Mouse (Mus musculus) megakaryocyte-erythroid progenitor cell, adult 5 weeks (primary cell): Measurements from ENCODE around the gene 2810408A11Rik. TPM values are rescaled to one million over a fixed set of nuclear protein-coding genes. Genes with fewer than 3 reads are reported as not detected.

Experiments used
- polyA plus RNA-seq: library from polyadenylated mRNA; stranded (reverse); fragments of >175 nt; gene quantifications from 2 replicates; pipeline ENCODE4 v1.2.3, GENCODE M21; 2012

Gene 2810408A11Rik
- polyA plus RNA-seq = 1.7 and 2.8 TPM in 2 replicates

GRCm38 (mm10) chr11:69900471-69901405, at the start of gene 2810408A11Rik, which contains the start of gene Neurl4:
Gene 2810408A11Rik, minus strand, starts transcription at chr11:69900987.
Gene Neurl4, plus strand, starts transcription at chr11:69901072.

GRCm38 (mm10) chr11:69948066-69948762, 47.4 kb upstream of the 2810408A11Rik start, which contains the start of gene Slc2a4:
Gene Slc2a4, minus strand, starts transcription at chr11:69948188.

DNA sequence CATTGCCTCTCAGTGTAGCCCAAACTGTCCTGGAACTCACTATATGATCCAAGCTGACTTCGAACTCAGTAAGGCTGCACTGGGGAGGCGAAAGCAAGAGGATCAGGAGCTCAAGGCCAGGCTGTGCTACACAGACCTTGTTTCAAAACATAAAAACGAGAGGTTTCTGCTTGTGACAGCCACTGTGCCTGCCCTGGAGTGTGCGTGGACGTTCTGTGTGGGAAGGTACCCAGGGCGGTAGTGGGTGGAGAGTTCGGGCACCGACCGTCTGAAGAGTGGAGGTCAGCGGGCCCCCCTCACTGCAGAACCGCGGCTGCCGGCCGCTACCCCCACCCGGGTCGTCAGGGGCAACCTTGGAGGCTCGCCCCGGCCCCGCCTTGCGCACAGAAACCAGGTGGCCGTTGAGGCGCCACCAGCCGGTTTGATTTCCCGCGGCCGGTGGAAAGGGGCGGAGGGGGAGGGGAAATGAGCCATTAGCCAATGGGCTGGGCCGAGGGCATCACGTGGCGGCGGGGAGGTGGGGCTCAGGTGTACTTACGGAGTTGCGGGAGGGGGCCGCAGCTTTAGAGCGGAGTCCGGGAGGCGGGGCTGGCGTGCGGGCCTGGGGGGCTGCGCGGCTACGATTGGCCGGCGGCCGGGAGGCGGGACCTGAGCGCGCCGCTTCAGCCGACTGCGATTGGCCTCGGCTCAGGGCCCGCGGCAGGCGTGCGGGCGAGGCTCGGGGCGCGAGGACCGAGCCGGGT, 34.5 kb upstream of the 2810408A11Rik start, which contains the start of gene Ybx2:
TSS of gene Ybx2 (plus strand) at position 660 of the 743 bp plus-strand sequence.

DNA sequence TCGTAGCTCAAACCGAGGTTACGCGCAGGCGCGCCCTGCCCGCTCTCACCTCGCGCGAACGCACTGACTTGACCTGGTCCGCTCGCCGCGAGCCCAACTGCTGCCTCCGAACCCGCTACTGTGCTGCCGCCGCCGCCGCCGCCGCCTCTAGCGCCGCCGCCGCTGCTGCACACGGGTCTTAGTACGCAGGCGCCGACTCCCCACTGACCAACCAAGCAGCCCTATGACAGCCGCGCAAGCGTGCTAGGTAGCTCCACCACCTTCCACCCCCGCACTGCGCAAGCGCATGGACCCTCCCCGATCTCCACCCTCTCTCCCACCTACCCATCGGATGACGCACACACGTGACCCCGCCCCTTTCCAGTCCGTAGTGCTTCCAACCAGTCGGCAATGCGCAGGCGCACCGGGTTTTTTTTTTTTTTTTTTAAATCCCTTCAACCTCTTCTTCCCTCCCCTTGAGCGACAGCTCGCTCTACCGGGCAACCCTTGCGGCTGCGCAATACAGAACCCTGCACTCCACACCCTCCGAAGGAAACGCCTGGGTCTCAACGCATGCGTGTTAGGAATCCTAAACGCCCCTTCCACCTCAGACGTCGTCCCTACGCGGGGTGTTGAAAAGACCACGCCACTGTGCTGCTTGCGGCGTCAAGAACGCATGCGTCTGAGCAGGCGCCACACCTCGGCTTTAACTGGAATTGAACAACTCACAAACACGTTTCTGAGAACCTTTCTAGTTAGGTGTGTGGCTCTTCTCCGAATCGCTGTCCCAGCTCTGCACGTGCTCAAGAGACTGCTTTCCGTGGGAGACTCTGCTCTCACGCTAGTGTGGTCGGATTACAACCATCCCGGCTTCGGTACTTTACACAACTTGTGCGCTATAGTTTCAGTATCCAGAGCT, 20.6 kb upstream of the 2810408A11Rik start, which contains the start of gene Eif5a:
TSS of gene Eif5a (minus strand) at position 845 of the 898 bp plus-strand sequence.

DNA sequence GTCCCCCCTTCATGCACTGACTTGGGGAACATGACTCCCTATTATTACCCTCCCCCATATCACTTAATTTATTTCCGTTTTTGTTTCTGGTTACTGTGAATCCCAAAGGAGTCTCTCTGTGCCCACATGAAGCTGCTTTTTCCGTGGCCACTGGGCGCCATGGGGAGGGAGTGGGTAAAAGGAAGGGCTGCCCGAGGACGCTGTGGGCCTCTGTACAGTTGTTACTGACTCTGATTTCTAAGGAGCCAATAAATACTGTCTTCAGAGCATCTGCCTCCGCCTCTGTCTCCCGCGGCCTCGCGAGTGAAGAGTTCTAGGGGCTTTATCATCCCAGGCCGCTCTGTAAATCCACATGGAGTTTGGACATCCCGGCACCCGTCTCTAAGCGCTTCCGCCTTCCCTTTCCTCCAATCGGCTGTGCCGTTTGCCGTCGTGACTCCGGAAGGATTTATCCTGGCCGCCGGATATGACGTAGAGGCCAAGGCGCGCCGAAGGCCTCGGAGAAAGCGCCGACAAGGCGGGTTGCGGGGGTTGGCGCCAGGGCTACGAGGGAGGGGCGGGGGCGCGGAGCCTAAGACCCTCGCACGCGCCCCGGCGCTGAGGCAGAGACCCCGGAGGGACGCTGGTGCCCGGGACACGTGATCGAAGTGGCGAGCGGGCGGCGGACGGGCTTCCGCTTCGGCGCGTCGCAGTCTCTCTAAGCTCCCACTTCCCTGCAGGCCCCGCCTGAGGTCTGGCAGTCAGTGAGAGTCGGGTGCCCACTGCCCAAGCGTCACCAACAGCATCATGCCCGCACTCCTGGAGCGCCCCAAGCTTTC, 13.0 kb upstream of the 2810408A11Rik start, which contains the start of gene Gps2:
TSS of gene Gps2 (plus strand) at position 335 of the 818 bp plus-strand sequence.

GRCm38 (mm10) chr11:69895291-69895690, 5.5 kb downstream of the 2810408A11Rik start, which contains the start of gene Acap1:
Gene Acap1, minus strand, starts transcription at chr11:69895539.

GRCm38 (mm10) chr11:69880853-69881603, 19.8 kb downstream of the 2810408A11Rik start, which contains the start of gene Kctd11:
Gene Kctd11, minus strand, starts transcription at chr11:69881406.

DNA sequence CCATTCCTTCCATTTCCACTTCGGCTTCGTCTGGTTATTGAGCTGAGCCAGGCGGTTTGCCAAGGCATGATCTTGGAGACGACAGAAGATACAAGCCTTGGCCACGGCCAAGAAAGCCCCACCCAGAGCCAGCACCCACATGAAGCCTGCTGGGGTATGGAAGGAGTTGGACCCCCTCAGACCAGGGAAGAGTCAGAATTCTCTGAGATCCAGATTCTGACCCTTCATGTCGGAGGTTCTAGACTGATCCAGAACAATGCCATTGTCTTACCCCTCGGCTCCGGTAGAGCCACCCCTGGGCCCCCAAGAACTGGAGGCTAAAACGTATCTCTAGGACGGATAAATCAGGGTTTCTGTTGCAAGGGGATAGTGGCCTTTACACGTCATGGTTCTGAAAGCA, 22.9 kb downstream of the 2810408A11Rik start, which contains the start of gene Tmem95:
TSS of gene Tmem95 (minus strand) at position 141 of the 400 bp plus-strand sequence.

GRCm38 (mm10) chr11:69858113-69858998, 42.4 kb downstream of the 2810408A11Rik start, which contains the start of gene Tnk1:
Gene Tnk1, minus strand, starts transcription at chr11:69858730.

Other genes starting within 250 kb of the 2810408A11Rik start
- 0.48 and 1.3 TPM in 2 replicates for gene Sox15, start 245.7 kb downstream of the 2810408A11Rik start, polyA plus RNA-seq
- 34.6 and 45.3 TPM in 2 replicates for gene Mpdu1, start 238.3 kb downstream of the 2810408A11Rik start, polyA plus RNA-seq
- gene Cd68, start 234.8 kb downstream of the 2810408A11Rik start, polyA plus RNA-seq = 27.8 and 36.3 TPM in 2 replicates
- 275 and 277 TPM in 2 replicates for gene Eif4a1, start 228.6 kb downstream of the 2810408A11Rik start, polyA plus RNA-seq
- 103 and 104 TPM in 2 replicates for gene Senp3, start 218.9 kb downstream of the 2810408A11Rik start, polyA plus RNA-seq
- gene Tnfsf13, start 215.2 kb downstream of the 2810408A11Rik start, polyA plus RNA-seq = 11.4 TPM in 2 replicates
- gene Tnfsf12, start 205.1 kb downstream of the 2810408A11Rik start, polyA plus RNA-seq = 7.9 and 10.0 TPM in 2 replicates
- gene Tnfsfm13, start 204.9 kb downstream of the 2810408A11Rik start, polyA plus RNA-seq = 2.5 and 3.6 TPM in 2 replicates
- gene Polr2a, start 142.3 kb downstream of the 2810408A11Rik start, polyA plus RNA-seq = 82.4 and 83.8 TPM in 2 replicates
- gene Slc35g3, start 139.0 kb downstream of the 2810408A11Rik start, polyA plus RNA-seq = not detected in 2 replicates
- gene Zbtb4, start 135.1 kb downstream of the 2810408A11Rik start, polyA plus RNA-seq = 3.7 and 6.1 TPM in 2 replicates
- gene Chrnb1, start 105.0 kb downstream of the 2810408A11Rik start, polyA plus RNA-seq = 1.1 and 1.2 TPM in 2 replicates
- gene Fgf11, start 99.1 kb downstream of the 2810408A11Rik start, polyA plus RNA-seq = 1.1 and 1.4 TPM in 2 replicates
- gene Tmem102, start 95.4 kb downstream of the 2810408A11Rik start, polyA plus RNA-seq = 0.03 TPM in 1 of 2 replicates, not detected in the other
- not detected in 2 replicates for gene Gm39566, start 85.7 kb downstream of the 2810408A11Rik start, polyA plus RNA-seq
- gene Spem2, start 82.5 kb downstream of the 2810408A11Rik start, polyA plus RNA-seq = not detected in 2 replicates
- 0.11 TPM in 1 of 2 replicates, not detected in the other for gene Spem1, start 78.8 kb downstream of the 2810408A11Rik start, polyA plus RNA-seq
- 40.3 and 57.2 TPM in 2 replicates for gene Nlgn2, start 63.2 kb downstream of the 2810408A11Rik start, polyA plus RNA-seq
- 437 and 678 TPM in 2 replicates for gene Tmem256, start 62.5 kb downstream of the 2810408A11Rik start, polyA plus RNA-seq
- 149 and 165 TPM in 2 replicates for gene Plscr3, start 54.6 kb downstream of the 2810408A11Rik start, polyA plus RNA-seq
- 0.27 and 0.99 TPM in 2 replicates for gene Tnk1, start 42.3 kb downstream of the 2810408A11Rik start, polyA plus RNA-seq
- not detected in 2 replicates for gene Tmem95, start 23.0 kb downstream of the 2810408A11Rik start, polyA plus RNA-seq
- 1.2 and 1.7 TPM in 2 replicates for gene Kctd11, start 19.6 kb downstream of the 2810408A11Rik start, polyA plus RNA-seq
- 138 and 178 TPM in 2 replicates for gene Acap1, start 5.4 kb downstream of the 2810408A11Rik start, polyA plus RNA-seq
- 79.1 and 86.6 TPM in 2 replicates for gene Neurl4, start 85 bp upstream of the 2810408A11Rik start, polyA plus RNA-seq
- 173 and 210 TPM in 2 replicates for gene Gps2, start 12.9 kb upstream of the 2810408A11Rik start, polyA plus RNA-seq
- gene Eif5a, start 21.0 kb upstream of the 2810408A11Rik start, polyA plus RNA-seq = 2,243 and 2,337 TPM in 2 replicates
- 1.3 and 1.6 TPM in 2 replicates for gene Ybx2, start 34.8 kb upstream of the 2810408A11Rik start, polyA plus RNA-seq
- gene Slc2a4, start 47.2 kb upstream of the 2810408A11Rik start, polyA plus RNA-seq = 0.54 and 1.5 TPM in 2 replicates
- 0.12 TPM in 1 of 2 replicates, not detected in the other for gene Cldn7, start 63.8 kb upstream of the 2810408A11Rik start, polyA plus RNA-seq
- gene Ctdnep1, start 80.2 kb upstream of the 2810408A11Rik start, polyA plus RNA-seq = 253 and 255 TPM in 2 replicates
- gene Elp5, start 81.5 kb upstream of the 2810408A11Rik start, polyA plus RNA-seq = 12.4 and 14.3 TPM in 2 replicates
- 379 and 448 TPM in 2 replicates for gene Gabarap, start 90.2 kb upstream of the 2810408A11Rik start, polyA plus RNA-seq
- gene Phf23, start 94.8 kb upstream of the 2810408A11Rik start, polyA plus RNA-seq = 73.1 and 84.1 TPM in 2 replicates
- 50.0 and 50.7 TPM in 2 replicates for gene Dvl2, start 99.6 kb upstream of the 2810408A11Rik start, polyA plus RNA-seq
- 22.8 and 23.6 TPM in 2 replicates for gene Acadvl, start 114.4 kb upstream of the 2810408A11Rik start, polyA plus RNA-seq
- gene Dlg4, start 116.0 kb upstream of the 2810408A11Rik start, polyA plus RNA-seq = 22.0 and 24.1 TPM in 2 replicates
- gene Asgr1, start 153.1 kb upstream of the 2810408A11Rik start, polyA plus RNA-seq = not detected in 2 replicates
- gene Asgr2, start 191.7 kb upstream of the 2810408A11Rik start, polyA plus RNA-seq = 0.37 and 0.61 TPM in 2 replicates
- 2.7 and 3.7 TPM in 2 replicates for gene Mgl2, start 229.3 kb upstream of the 2810408A11Rik start, polyA plus RNA-seq